Mouse (Mus musculus) heart, adult 8-10 months (tissue): ENCODE measurements around the gene Pfkl. TPM values are rescaled to one million over a fixed set of nuclear protein-coding genes. Genes with fewer than 3 reads are reported as not detected.
"Not testable (repeated sequence)": the region's sequence is repeated elsewhere in the genome, so short reads cannot be mapped to it uniquely, and the experiment has no call there.

Experiments used
- DNase-seq: peaks from one replicate; pipeline ENCODE4 v3.0.0; 2022; ENCODE audit warnings: low spot score
- total RNA-seq, 4 experiments: library from RNA; stranded (reverse); gene quantifications; 2 replicates each; pipeline ENCODE4 v1.2.4; 2022

Pfkl gene
- total RNA-seq, 4 experiments from 2014 or later = 124 to 159 (median 130) TPM

DNA sequence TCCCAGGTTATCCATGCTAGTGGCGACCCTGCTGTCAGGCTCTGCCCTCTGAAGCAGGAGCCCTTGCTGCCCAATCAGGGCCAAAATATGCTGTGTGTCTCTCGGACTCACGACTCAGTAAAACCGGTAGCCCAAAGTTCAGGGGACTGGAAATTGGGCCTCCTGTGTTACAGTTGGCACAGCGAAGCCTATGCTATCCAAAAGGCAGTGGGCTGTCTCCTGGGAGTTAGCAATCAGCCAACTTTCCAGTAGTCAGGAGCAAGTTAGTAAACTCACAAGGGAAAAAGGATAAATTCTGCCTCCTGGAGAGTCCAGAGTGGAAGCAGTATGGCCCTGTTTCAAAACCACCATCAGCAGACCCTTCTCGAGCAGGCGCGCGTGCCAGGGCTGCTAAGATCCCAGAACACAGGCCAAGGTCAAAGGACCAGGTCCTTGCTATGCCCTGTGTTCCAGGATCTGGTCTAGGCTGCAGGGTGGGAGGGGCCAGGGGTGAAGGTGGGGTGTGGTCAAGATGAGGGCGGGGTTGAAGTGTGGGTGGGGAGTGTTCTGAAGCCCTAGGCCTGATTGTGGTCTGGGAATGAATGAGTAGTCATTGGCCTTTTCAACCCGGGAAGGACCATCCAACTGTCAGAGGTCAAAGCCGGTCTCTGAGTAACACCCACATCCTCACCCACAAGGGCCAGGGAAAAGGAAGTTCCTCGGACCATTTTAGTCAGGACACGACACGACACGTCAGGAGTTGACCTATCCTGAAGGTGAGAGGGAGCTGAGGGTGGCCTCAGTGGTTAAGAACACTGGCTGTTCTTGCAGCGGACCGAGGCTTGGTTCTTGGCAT is 3.0 kb upstream of the Pfkl start:
- no peak for DNase-seq

DNA sequence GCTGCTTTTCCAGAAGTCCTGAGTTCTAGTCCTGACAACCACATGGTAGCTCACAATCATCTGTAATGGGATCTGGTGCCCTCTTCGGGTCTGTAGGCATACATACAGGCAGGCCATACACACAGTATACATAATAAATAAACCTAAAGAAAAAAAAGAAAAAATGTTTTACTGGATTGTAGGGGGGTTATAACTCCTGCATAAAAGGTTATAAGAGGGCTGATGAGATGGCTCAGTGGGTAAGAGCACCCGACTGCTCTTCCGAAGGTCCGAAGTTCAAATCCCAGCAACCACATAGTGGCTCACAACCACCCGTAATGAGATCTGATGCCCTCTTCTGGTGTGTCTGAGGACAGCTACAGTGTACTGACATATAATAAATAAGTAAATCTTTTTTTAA is 1.2 kb upstream of the Pfkl start:
- DNase-seq = not testable (repeated sequence)

DNA sequence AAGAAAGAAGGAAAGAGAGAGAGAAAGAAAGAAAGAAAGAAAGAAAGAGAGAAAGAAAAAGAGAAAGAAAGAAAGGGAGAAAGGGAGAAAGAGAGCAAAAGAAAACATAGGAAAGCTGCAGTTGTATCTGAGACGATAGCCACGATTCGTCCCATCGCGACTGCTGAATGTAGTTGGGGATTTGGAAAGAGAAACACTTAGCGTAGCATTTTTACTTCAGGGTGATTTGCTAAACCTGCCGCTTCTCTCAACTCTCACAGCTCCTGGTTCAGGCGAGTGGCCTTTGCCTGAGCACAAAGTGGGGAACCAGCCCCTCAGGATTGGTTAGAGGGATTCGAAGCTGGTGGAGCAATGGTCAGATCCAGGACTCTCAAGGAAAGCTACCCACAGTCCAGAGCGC is 452 bp upstream of the Pfkl start:
- no peak for DNase-seq

DNA sequence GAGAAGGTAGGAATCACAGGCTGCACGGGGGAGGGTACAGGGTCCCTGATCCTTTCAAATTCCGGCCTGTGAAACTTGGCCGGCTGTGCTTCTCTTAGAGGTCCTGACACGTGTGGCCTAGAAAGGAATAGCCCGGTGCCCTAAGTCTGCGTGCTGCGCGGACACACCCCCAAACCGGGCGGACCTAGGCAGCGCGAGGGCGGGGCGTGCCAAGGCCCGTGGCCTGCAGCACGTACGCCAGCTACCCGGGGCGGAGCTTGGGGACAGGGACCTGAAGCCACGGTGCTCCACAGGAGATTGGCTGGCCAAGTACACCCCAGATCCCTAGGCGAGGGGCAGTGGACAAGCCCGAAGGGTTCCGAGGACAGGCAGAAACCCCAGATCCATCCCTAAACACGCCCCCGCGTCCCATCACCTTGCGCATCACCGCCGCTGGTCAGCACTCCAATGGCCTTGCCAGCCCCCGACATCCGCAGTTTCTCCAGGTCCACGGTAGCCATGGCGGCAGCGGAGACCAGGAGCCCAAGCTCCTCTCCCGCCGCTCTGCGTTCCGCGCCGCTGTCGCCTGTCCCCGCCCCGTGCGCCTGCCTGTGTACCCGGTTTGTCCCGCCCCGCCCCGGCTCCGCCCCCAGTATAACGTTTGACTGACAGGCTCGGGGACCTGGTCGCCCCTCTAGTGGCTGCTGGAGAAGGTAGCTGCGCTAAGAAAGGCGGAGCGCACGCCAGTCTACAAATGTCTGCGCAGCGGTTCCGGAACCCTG is 519 bp downstream of the Pfkl start:
- peak; percentile 93 for DNase-seq

DNA sequence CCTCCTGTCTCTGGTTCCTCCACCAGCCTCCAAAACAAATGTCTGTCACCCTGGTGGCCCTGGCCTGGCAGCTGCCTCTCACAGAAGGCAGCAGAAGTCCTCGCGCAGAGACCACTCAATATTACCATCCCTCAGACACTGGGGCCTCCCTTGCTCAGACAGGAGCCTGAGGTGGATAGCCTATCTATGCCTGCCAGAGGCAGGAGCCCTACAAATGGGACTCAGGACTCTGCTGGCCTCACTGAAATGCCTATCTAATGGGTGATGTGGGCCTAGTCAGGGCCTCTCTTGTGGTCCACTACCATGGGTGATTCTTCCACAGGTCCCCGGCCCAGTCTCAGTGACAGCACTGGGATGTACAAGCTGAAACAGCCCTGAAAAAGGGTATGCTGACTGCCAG is 1.7 kb downstream of the Pfkl start:
- no peak for DNase-seq

DNA sequence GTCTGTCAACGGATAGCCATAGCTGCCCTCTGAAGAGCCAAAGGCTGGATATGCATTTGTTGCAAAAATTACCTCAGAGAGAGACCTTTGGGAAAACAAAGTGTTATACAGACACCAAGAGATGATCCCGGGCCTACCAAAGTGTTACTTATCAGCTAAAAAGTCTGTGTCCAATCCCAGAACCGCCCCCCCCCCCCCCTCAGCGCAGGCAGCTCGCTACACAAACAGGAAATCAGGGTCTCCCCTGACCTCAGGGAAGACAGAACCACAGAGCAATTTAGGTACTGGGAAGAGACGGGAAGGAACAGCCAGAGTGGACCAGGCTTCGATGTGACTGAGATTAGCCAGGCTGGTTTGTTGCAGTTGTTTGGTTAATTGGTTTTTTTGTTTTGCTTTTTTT is 2.7 kb downstream of the Pfkl start:
- DNase-seq = no peak

DNA sequence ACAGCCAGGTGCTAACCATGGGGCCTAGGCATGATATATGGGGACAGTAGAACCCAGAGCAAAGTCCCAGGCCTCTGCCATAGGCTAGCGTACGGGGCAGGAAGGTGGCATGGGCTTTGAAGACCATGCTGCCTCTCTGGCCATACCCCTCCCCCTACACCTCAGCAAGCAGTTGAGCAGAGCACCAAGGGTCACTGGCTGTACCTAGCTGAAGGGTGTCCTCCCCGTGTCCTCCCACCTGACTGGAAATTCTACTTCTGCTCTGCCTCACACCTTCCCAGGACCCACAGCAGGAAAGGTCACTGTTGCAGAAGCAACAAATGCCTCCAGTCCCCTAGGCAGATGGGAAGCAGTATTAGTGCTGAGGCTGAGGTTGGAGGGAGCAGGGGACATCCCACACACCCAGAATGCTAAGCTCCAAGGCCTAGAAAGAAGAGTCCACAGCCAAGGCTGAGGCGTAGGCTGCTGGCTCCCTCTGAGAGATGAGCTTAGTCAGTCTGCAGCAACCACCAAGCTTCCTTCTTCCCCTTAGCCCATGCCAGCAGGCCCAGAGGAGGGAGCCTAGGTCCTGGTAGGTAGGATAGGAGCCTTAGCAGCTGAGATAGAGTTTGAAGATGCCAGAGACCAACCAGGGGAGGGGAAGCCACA is 4.0 kb downstream of the Pfkl start:
- DNase-seq = no peak

DNA sequence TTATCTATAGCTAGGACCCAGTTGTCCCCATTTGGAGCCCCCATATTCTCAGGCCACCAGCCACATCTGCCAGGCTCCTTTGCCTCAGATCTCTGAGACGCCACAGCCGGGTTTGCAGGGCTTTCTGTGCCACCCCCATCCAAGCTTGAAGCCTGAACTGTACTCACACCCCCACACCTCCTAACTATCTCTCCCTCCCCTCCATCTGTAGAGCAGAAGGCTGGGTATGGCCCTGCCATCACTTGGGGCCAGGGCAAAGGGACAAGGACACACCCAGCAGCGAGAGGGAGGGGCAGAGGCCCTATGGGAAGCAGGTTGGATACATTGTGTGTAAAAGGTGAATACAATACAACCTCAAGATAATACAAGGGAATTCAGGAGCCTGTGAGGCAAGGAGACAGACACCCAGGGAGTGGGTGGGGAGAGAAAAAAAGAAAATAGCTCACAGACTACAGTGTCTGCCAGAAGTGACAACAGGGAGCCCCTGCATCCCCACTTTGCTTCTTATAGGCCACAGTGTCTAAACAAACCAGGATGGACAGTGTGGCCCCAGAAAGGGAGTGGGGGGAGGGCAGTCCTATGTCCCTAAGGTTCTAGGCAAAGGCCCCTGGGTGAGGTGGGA is 5.3 kb downstream of the Pfkl start:
- DNase-seq = no peak

DNA sequence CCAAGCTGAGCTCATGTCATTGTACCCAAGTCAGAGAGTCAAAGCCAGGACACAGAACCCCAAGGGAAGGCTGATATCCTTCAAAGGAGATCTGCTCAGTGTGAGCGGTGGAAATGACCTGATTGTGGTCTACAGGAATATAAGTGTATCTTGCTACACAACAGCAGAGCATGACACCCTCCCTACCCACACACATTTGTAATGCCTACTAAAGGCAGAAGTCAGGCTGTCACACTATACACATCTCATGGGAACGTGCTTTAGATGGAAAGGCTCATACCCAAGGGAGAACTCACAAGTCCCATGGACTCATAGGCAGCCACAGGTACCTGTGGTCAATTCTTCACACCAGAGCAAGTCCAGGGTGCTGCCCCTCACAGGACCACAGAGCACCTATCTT is 7.6 kb downstream of the Pfkl start:
- DNase-seq = no peak

DNA sequence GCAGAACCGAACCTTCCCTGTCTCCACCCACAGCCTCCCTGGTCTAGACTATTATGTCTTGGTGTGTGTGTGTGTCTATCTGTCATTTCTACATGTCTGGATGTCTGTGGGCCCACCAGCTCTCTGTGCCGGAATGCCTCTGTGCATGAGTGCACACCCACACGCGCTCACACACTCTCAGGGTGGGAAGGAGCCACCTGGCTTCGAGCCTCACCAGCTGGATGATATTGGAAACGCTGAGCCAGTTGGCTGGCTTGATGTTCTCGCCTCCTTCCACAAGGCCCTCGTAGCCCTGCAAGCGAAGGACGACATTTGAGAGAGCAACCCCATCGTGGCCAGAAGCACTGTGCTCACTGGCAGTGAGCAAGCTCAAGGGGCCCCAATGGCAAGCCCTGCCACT is 8.1 kb downstream of the Pfkl start:
- peak; percentile 50 for DNase-seq

DNA sequence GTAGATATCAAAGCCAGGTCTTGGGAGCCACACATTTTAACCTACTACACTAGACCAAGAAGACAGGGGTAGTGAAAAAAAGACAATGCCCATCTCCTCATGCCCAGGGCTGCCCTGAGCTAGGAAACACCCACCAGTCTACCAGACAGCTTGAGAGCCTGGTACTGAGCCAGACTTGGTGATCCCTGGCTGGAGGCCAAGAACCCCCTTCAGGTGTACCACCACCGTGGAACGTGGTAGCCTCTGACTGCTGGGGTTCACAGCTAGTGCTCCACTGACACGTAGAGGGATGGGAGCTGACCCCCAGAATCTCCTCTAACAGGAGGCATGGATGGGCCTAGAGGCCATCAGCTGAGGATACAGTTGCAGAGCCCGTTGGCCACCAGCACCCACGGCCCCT is 9.7 kb downstream of the Pfkl start:
- DNase-seq = no peak

DNA sequence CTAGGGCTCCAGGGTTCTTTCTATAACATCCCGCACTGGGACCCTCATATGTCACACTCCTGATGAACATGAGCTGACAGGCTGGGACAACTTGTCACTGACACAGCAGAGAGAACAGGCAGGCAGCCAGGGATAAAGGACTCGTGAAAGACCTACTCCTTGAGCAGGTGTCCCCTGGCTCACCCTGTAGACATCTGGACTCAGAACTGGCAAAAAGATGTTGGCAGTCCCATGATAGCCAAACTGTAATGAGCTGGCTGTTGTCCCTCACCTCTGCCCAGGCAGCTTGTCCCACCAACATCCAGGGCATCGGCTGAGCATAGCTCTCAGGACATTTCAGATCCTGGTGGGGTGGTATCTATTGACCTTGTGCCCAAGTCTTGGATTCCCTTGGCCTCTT is 14.2 kb downstream of the Pfkl start:
- DNase-seq = peak; percentile 48

DNA sequence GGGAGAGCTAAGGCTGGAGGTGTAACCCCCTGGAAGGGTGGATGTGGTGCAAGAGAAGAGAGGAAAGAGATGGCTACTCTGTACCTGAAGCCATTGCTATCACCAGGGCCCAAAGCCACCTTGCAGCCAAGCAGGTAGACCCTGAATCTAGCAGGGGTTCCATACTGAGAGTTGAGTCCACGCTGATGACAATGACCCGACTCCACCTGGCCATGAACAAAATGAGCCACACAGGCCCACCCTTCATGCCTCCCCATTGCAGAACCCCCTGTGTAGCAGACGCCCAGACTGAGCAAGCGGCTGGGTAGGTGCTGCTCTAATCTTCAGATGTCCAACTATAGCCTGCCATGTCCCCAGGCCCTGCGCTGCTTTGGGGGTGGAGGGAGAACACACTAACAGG is 24.1 kb downstream of the Pfkl start:
- no peak for DNase-seq

DNA sequence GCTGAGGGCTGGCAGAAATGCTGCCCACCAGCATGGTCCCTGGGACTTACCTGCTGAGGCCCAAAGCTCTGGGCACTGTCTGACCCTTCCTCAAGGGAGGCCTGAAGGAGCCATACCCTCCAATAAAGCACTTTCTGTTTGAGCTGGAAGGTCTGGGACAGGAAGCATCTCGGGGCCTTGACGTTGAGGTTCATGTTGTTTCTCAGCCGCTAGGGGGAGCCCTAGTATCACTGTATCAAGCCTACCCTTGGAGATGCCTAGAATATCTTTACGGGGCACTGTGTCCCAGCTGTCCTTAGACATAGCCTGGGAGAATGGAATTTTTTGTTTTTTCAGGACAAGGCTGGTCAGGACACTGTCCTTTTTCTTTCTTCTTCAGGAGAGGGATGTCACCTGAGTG is 25.2 kb downstream of the Pfkl start:
- DNase-seq = peak; percentile 79

DNA sequence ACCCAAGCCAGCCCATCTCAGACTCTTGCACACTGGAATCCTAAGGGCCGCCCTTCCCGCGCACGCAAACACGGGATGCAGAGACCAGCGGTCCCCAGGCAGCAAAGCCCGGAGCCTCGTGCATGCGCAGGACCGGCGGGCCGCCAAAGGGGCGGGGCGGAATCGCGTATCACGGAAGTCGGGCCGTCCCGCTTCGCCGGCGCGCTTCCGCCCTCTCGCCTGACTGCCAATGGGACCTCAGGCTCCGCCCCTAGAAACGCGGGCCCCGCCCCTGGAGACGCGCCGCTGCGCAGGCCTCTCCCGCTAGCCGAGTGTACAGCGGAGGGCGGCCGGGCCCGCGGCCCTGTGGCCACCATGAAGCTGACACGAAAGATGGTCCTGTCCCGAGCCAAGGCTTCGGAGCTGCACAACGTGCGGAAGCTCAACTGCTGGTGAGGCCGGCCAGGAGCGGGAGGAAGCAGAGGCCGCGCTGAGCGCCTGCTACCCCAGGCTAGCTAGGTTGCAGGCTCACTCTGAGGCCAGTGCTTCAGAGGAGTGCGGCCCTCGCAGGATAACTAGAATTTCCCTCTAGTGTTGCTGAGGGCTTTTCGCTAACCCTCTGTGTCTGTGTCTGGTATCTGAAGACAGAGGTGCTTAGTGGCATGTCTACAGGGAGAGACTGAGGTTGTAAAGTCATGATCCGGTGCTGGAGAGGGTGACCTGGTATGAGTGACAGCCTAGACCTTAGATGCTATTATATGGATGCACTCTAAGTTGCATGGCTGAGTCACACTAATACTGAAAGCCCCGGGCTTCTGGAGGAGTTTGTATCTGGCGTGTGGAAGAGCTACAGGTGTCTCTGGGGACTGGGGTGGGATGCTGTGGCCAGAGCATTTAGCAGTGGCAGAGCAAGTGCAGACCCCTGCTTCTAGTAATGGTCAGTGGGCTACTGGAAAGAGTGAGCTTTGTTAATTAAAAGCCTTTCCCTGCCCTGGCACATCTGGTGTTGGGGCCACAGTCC is 31.2 kb downstream of the Pfkl start, which contains the start of gene 1810043G02Rik:
TSS of gene 1810043G02Rik (plus strand) at position 174 of the 1,000 bp plus-strand sequence.
- DNase-seq = peak; percentile 99

DNA sequence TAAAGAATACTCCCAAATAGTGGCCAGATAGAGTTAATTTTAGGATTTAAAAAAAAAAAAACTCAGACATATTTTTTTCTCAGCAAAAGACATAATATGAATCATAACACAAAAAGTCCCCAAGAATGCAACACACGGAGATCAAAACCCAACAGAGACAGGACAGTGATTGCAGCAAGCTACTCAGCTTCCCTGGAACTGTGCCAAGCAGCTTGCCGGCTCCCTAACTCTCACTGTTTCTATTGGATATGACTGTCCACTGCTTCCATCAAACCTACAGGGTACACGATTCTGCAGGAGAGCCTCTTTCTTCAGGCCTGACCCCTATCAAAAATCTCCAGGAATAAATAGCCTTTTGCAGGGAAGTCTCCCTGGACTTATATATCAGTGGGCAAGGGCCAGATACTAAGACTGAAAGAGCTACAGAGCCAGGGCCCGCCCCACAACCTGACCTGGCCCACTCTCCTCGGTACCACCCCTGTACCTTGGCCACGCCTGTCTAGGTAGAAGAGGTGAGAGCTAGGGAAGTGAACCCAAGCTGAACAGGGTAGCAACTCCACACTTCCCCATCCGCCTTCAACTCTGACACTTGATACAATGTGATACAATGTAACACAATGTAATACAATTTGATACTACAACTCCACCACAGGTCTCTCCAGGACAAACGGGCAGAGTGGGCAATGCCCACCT is 33.3 kb downstream of the Pfkl start:
- DNase-seq = no peak

DNA sequence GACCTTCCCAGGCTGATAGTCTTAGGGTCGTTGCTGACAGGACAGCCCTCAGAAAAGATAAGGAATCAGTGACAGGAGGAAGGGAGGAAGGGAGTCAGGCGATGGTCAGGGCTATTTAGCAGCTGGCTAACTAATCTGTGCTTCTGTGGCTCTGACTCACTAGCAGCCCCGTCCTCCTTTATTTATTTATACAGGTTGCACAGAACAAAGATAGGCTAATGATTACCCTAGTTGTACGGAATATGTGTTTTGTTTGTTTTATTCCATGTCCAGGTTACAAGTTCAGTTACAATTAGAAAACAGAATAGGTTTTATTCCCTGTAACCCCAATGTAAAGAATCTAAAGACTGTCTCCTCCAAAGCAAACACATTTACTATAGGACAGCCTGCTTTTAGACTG is 34.2 kb downstream of the Pfkl start:
- DNase-seq = no peak

DNA sequence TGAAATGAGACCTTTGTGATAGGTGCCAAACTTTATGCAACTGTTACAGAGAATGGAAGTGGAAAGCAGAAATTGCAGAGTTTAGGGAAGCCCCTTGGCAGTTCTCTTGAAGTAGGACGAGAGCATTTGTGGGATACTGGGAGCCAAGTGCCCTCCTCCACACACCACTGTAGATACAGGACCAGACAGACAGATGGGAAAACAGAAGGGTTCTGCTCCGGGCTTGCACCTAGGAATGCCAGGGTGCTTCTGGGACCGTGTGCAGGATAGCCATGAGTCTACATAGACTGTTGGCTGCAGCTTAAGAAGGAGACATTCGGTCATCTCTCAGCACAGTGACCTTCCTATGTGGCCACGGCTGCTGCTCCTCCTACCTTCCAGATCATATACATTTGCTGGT is 35.1 kb downstream of the Pfkl start:
- DNase-seq = no peak

DNA sequence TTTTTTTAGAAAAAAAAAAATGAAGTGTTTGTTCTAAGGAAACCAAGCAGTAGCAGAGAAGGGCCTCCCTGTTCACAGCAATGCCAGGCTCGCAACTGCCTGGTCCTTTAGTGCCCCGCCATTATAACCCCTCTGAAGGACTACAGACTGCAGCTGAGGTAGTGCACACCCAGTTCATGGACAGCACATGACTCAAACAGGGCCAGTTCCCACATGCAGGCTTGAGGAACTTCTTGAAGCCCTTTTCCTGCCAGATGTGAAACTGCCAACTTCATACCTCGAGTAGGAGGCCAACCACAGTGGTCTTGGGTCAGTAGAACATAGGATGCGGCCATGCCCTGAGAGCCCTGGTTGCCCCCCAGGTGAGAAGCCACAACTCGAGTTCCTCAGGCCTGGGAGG is 35.6 kb downstream of the Pfkl start:
- no peak for DNase-seq
